Mouse (Mus musculus): ENCODE measurements around the gene Tecpr2. TPM values are rescaled to one million over a fixed set of nuclear protein-coding genes. Genes with fewer than 3 reads are reported as not detected.

Tecpr2 gene
- polyA plus RNA-seq, 1 experiment from 2014 or later = 1.2 TPM

- H3K27me3 ChIP-seq (ENCODE audit: control insufficient read depth, insufficient read depth, low read length) = no peaks in the 10 kb centered on the region
- no peak overlapping the region for H3K4me3 ChIP-seq (ENCODE audit: low read depth, low read length)
- no peak overlapping the region for H3K27ac ChIP-seq (replicated peaks)
- ATAC-seq (ENCODE audit: low FRiP score, low TSS enrichment) = no peak
- no peak for TF ChIP-seq EP300 (optimal IDR thresholded peaks at IDR 0.05)
- TF ChIP-seq CTCF (IDR thresholded peaks at IDR 0.05; ENCODE audit: low read depth) = no peak
- no peaks in the 10 kb centered on the region for H3K4me1 ChIP-seq (replicated peaks; ENCODE audit: control insufficient read depth, insufficient read depth)
- no peak for DNase-seq (ENCODE audit: low spot score)
- H3K36me3 ChIP-seq (ENCODE audit: control insufficient read depth, insufficient read depth, low read length) = peaks cover 11% of the 10 kb centered on the region
- WGBS = 51% methylated on average over 7 of the region's 7 CpGs
- no peak overlapping the region for H3K4me2 ChIP-seq (replicated peaks; ENCODE audit: low read depth)
- H3K9me3 ChIP-seq (ENCODE audit: control insufficient read depth, low read length) = no peaks in the 10 kb centered on the region
- H3K9ac ChIP-seq (ENCODE audit: low read length) = no peak overlapping the region
Observed at GRCm38 (mm10) chr12:110861256-110861655, 27.8 kb upstream of the Tecpr2 start.

GRCm38 (mm10) chr12:110864008-110864407 lies 25.1 kb upstream of the Tecpr2 start:
- Histone ChIP-seq H3K4me2 (replicated peaks; ENCODE audit: low read depth) (no peak overlapping the region), H3K9ac (ENCODE audit: low read length) (no peak overlapping the region), H3K9me3 (ENCODE audit: control insufficient read depth, low read length) (no peaks in the 10 kb centered on the region), H3K36me3 (ENCODE audit: control insufficient read depth, insufficient read depth, low read length) (peaks cover 21% of the 10 kb centered on the region), H3K4me1 (replicated peaks; ENCODE audit: control insufficient read depth, insufficient read depth) (no peaks in the 10 kb centered on the region), H3K27ac (replicated peaks) (no peak overlapping the region), H3K27me3 (ENCODE audit: control insufficient read depth, insufficient read depth, low read length) (no peaks in the 10 kb centered on the region), H3K4me3 (ENCODE audit: low read depth, low read length) (no peak overlapping the region)
- ATAC-seq (ENCODE audit: low FRiP score, low TSS enrichment) = no peak
- TF ChIP-seq EP300 (optimal IDR thresholded peaks at IDR 0.05) (no peak), CTCF (IDR thresholded peaks at IDR 0.05; ENCODE audit: low read depth) (no peak)
- 94% methylated on average over 6 of the region's 6 CpGs for WGBS
- no peak for DNase-seq (ENCODE audit: low spot score)

GRCm38 (mm10) chr12:110865571-110865970 lies 23.5 kb upstream of the Tecpr2 start:
- H3K9me3 ChIP-seq (ENCODE audit: control insufficient read depth, low read length) = no peaks in the 10 kb centered on the region
- H3K4me2 ChIP-seq (replicated peaks; ENCODE audit: low read depth) = no peak overlapping the region
- peaks cover 27% of the 10 kb centered on the region for H3K36me3 ChIP-seq (ENCODE audit: control insufficient read depth, insufficient read depth, low read length)
- H3K9ac ChIP-seq (ENCODE audit: low read length) = no peak overlapping the region
- WGBS = 68% methylated on average over 6 of the region's 6 CpGs
- DNase-seq (ENCODE audit: low spot score) = no peak
- H3K27ac ChIP-seq (replicated peaks) = no peak overlapping the region
- H3K4me1 ChIP-seq (replicated peaks; ENCODE audit: control insufficient read depth, insufficient read depth) = no peaks in the 10 kb centered on the region
- no peaks in the 10 kb centered on the region for H3K27me3 ChIP-seq (ENCODE audit: control insufficient read depth, insufficient read depth, low read length)
- no peak for TF ChIP-seq EP300 (optimal IDR thresholded peaks at IDR 0.05)
- TF ChIP-seq CTCF (IDR thresholded peaks at IDR 0.05; ENCODE audit: low read depth) = no peak
- H3K4me3 ChIP-seq (ENCODE audit: low read depth, low read length) = no peak overlapping the region
- ATAC-seq (ENCODE audit: low FRiP score, low TSS enrichment) = no peak

- Histone ChIP-seq H3K9me3 (ENCODE audit: control insufficient read depth, low read length) (no peaks in the 10 kb centered on the region), H3K27ac (replicated peaks) (no peak overlapping the region), H3K4me1 (replicated peaks; ENCODE audit: control insufficient read depth, insufficient read depth) (no peaks in the 10 kb centered on the region), H3K27me3 (ENCODE audit: control insufficient read depth, insufficient read depth, low read length) (no peaks in the 10 kb centered on the region), H3K9ac (ENCODE audit: low read length) (no peak overlapping the region), H3K4me3 (ENCODE audit: low read depth, low read length) (no peak overlapping the region), H3K4me2 (replicated peaks; ENCODE audit: low read depth) (no peak overlapping the region), H3K36me3 (ENCODE audit: control insufficient read depth, insufficient read depth, low read length) (peaks cover 29% of the 10 kb centered on the region)
- TF ChIP-seq CTCF (IDR thresholded peaks at IDR 0.05; ENCODE audit: low read depth) (no peak), EP300 (optimal IDR thresholded peaks at IDR 0.05) (no peak)
- DNase-seq (ENCODE audit: low spot score) (no peak), ATAC-seq (ENCODE audit: low FRiP score, low TSS enrichment) (no peak)
- 86% methylated on average over 10 of the region's 10 CpGs for WGBS
Observed at GRCm38 (mm10) chr12:110865989-110866388, 23.1 kb upstream of the Tecpr2 start.

- DNase-seq (ENCODE audit: low spot score) (no peak), ATAC-seq (ENCODE audit: low FRiP score, low TSS enrichment) (no peak)
- Histone ChIP-seq H3K27me3 (ENCODE audit: control insufficient read depth, insufficient read depth, low read length) (no peaks in the 10 kb centered on the region), H3K4me3 (ENCODE audit: low read depth, low read length) (no peak overlapping the region), H3K27ac (replicated peaks) (no peak overlapping the region), H3K9ac (ENCODE audit: low read length) (no peak overlapping the region), H3K4me1 (replicated peaks; ENCODE audit: control insufficient read depth, insufficient read depth) (no peaks in the 10 kb centered on the region), H3K9me3 (ENCODE audit: control insufficient read depth, low read length) (no peaks in the 10 kb centered on the region), H3K36me3 (ENCODE audit: control insufficient read depth, insufficient read depth, low read length) (peaks cover 41% of the 10 kb centered on the region), H3K4me2 (replicated peaks; ENCODE audit: low read depth) (no peak overlapping the region)
- TF ChIP-seq EP300 (optimal IDR thresholded peaks at IDR 0.05) = no peak
- TF ChIP-seq CTCF (IDR thresholded peaks at IDR 0.05; ENCODE audit: low read depth) = no peak
- 82% methylated on average over 4 of the region's 4 CpGs for WGBS
Observed at GRCm38 (mm10) chr12:110870107-110870506, 19.0 kb upstream of the Tecpr2 start.

- Histone ChIP-seq H3K36me3 (ENCODE audit: control insufficient read depth, insufficient read depth, low read length) (peaks cover 38% of the 10 kb centered on the region), H3K27me3 (ENCODE audit: control insufficient read depth, insufficient read depth, low read length) (no peaks in the 10 kb centered on the region), H3K4me1 (replicated peaks; ENCODE audit: control insufficient read depth, insufficient read depth) (no peaks in the 10 kb centered on the region), H3K27ac (replicated peaks) (no peak overlapping the region), H3K4me2 (replicated peaks; ENCODE audit: low read depth) (no peak overlapping the region), H3K9ac (ENCODE audit: low read length) (no peak overlapping the region), H3K9me3 (ENCODE audit: control insufficient read depth, low read length) (no peaks in the 10 kb centered on the region), H3K4me3 (ENCODE audit: low read depth, low read length) (no peak overlapping the region)
- no peak for DNase-seq (ENCODE audit: low spot score)
- WGBS = 80% methylated on average over 5 of the region's 5 CpGs
- ATAC-seq (ENCODE audit: low FRiP score, low TSS enrichment) = no peak
- no peak for TF ChIP-seq CTCF (IDR thresholded peaks at IDR 0.05; ENCODE audit: low read depth)
- no peak for TF ChIP-seq EP300 (optimal IDR thresholded peaks at IDR 0.05)
Observed at GRCm38 (mm10) chr12:110871247-110871646, 17.8 kb upstream of the Tecpr2 start.
